Mouse (Mus musculus) lung, adult 18-20 months (tissue): Measurements from ENCODE around the gene Shc3.
A peak's percentile ranks its signal among the peaks of the same experiment; 100 is the strongest.

Source experiments
- DNase-seq, 2 experiments: peaks; one replicate each; pipeline ENCODE4 v3.0.0; 2022; ENCODE audit warnings: mixed read lengths in 2 of 2

The Shc3 gene

DNA sequence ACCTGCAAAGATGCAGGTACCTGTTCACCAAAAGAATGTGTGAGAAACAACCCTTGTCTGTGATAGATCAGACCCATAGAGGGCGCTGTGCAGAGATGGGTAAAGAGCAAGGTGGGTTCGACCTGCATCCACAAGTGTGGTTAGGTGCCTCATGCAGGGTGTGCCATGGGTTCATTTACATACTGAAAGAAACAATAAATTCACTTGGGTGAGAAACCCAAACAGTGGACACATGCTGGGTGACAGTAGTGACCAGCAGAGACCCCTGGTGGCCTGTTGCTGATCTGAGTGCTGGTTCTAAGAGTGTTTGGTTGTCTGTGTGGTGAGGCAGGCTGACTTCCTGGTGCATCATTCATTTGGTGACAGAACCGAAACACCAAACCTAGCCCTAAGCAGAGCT is 155.8 kb downstream of the Shc3 start:
- DNase-seq, result no peak

DNA sequence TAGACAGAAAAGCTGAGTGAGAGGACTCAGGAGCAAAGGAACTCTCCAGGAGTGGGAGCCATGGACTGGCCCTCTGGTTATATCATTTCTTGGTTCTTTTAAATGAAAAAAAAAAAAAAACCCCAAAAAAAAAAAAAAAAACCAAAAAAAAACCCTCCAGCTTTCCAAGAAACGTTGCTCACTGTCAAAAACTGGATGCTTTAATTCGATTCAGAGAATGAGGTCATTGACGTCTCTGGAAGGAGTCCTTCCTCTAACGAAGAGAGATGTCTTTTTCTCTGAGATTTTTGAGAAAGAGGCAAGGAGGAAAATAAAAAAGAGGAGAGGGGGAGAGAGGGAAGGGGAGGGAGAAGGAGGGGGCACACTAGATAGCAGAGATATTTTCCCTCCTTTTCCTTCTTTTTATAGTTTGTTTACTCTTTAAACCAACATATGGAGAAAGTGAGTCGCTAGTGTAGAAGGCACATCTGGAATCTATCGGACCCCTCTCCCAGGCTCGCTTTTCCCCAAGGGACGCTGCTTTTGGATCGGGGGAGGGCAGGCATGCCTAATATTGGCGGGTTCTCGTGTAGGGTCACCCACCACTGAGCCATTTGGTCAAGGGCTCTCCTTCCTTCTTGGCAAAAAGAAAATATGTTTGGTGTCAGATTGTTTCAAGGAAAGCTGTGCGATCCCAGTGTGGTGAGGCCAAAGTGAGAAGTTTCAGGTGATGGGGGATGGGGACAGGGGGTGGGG is 157.4 kb downstream of the Shc3 start:
- DNase-seq, result no peak

DNA sequence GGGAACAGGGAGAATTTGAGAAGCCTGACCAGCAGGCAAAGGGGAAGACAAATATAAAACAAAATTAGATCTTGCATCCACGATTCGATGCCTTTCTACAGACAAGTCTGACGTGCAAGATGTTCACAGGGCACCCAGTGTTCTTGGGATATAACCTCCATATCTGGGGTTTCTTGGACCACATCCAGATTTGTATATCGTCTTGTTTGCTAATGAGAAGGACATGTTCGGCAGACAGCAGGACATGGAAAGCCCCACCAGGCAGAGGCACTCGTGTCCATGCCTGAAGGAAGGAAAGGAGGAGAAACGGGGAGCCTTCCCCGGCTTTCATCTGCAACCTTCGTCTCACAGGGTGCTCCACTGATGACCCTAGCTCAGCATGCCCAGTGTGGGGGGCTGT is 158.0 kb downstream of the Shc3 start:
- no peak for DNase-seq

DNA sequence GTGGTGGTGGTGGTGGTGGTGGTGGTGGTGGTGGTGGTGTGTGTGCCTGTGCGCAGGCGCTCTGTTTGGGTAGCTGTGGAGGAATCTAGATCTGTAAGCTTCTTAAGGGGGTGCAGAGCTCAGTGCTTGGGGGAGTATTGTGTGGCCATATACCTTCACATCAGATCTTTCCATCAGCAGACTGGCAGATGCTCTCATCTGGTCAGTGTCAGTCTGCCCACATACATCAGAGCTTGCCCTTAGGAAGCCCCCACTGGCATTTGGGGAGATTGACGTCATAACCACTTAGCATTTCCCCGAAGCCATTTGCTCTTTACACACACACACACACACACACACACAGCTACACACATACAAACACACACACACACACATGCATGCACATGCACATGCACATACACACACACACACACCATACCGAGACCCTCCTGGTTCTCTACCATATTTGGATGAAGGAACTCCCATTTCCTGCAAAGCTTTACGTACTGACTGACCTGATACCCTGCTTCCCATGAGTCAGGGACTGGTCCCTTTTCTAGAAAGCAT is 159.2 kb downstream of the Shc3 start:
- no peak for DNase-seq

DNA sequence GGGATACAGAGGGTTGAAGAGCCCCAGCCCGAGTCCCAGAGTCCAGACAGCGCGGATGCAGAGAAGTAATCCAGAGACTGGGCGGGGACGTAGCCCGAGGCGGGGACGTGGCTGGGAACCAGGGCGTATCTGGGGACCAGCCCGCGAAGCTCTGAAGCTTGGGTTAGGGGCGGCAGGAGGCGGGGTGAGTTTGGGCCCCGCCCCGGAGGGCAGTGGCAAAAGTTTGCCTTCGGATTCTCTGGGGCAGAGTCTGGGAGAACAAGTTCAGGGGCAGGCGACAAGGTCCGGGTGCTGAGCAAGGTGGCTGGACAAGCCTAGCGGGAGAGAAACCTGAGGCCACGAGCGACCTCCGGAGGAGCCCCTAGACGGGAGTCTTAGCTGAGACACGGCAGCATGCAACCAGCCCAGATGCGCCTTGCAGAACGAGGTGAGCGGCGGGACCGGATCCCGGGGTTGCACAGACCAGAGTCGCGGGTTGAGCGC is 160.7 kb downstream of the Shc3 start, which contains the start of gene S1pr3:
Gene S1pr3, plus strand, starts transcription at position 121 of the 483 bp plus-strand sequence.
- peak; percentile 61 to 62 for DNase-seq

DNA sequence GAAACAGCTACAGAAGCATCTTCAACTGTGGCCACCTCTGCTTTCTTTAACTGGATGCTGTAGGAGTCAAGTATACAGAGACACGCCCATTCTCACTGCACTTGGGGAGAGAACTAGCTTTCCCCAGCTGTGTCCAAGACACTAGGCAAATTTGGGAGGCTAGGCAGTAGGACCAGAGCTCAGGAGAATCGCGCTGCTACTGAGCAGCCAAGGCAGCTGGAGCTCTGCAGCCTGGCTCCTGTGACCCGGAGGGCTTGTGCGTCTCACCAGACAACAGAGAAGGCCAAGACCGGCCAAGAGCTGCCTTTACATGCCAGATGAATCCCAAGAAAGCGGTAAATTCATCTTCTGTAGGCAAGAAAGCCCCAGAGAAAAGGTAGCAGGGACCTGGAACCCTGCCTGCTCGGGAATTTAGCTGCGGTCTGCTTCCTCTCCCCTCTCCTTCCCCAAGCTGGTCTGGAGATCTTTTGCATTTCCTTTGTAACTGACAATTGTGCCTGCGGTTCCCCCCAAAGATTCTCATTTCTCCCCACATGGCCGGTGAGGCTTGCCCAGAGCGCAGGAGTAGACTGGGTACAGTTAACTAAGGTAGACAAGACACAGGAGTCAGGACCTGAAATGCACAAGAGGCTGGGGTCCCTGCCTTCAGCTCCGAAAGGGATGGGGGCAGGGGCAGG is 161.5 kb downstream of the Shc3 start:
- no peak for DNase-seq

DNA sequence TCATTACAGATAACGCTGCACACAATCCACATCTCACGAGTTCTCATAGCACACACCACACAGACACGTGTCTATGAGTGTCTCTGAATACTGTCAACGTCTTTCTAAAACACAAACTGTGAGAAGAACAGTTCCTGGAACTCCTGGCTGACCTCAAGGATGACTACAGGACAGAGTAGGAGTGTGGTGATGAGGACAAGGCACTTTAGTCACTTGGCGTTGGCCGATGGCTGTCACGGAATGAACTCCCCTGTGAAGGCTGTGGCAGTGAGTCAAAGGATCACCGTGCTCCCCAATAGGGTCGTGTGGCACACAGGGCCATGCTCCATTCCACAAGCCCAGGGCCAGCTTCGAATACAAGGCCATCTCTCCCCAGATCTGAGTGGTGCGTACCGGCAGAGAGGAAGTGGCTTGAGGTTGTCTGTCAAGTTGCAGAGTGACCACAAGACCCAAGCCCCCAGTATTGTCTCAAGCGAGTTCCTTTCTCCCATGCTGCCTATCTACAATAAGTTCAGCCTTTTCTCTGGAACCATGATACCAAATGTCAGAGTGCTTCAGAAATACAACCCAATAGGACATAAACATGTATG is 163.4 kb downstream of the Shc3 start:
- DNase-seq, result peak in 1 of 2 experiments; percentile 34

DNA sequence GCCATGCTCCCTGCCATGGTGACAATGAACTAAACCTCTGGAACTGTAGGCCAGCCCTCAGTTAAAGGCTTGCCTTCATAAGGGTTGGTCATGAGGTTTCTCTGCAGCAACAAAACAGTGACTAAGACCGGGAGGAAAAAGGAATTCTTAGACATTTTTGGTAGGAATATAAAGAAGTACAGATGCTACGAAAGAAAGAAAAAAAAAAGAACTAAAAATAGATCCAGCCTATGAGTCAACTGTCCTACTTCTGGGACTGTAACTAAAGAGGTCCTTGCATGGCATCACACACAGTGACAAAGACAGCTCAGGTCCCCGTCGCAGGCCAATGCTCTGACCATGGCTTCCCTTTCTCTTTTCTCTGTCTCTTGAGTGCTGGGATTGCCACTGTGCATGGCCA is 164.7 kb downstream of the Shc3 start:
- no peak for DNase-seq

DNA sequence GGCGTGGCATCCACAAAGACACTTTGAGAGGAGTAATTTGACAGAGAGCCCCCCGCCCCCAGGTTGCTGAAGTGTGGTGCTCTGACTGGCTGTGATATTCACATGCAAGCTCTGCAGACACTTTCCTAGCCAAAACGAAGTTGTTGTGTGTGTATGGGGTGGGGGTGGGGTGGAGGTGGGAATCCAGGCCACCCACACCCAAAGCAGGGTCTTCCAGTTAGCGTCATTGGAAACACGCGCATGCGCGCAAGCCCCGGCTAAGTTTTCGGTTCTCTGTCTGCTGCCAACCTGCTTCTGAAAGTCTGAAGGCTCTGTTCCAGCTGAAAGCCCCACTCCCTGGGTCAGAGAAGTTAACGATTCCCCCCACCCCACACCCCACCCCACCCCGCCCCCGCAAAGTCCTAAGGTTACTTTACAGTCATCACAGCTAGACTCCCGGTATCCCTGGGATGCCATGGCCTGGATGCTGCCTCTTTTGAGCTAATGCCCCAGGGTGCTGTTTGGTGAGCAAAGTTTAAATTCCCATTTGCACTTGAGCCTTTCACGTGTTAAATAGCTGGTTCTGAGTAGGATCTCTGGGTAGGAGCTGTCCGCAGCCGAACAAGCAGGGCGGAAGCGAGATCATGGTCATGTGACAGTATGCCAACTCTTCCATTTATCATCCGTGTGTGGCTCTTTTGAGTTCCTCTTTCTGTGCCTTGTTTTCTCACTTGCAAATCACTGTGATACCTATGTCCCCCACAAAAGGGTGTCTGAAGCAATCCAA is 168.3 kb downstream of the Shc3 start:
- no peak for DNase-seq

DNA sequence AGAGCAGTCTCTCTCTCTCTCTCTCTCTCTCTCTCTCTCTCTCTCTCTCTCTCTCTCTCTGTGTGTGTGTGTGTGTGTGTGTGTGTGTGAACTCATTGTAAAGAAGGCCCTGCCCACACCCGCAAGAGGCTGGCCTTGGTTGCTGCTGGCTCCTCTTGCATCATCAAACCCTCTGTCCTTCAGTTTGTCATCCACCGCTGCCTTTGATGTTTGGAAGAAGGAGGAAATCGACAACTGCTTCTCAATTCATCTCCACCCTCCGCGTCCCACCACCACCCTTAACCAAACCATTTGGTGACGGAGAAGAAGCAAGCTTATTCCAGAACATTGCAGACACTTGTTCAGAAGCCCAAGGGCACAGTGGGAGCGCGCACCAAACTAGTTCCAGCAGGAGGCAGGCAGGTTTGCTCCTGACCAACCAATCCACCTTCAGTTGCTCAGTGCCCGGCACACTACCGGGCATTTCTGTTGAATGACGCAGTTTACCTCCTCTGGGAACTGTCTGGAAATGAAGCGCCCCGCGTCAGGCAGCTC is 169.0 kb downstream of the Shc3 start:
- DNase-seq, result no peak

DNA sequence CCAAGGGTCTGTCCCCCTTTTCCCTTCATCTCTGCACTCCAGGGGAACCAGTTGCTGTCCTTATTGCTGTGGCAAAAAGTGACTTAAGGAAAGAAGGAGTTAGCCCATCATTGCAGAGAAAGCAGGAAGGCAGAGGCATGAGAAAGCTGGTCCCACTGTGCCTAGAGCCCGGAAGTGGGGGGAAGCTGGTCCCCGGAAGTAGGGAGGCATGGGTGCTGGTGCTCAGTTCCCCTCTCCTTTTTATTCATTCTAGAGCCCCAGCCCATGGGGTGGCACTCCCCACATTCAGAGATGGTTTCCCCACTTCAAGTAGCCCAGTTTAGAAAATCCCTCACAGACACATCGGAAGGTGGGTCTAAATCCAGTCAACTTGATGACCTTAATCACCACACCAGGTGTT is 169.7 kb downstream of the Shc3 start:
- no peak for DNase-seq

DNA sequence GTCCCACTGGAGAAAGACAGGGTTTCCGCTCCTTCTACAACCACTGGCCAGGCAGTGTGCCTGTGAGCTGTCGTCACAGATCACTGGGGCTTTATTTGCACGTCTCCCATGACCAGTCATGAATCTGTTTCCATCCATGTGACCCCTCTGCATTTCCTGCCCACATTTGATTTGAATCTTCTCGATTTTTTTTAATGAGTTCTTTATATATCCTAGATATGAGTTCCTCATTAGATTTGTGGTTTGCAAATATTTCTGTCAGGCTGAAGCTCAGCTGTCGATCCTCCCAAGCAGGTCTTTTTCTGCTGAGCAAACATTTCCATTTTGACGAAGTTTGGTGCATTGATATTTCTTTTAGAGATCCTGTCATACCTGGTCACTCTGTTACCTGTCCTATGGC is 171.4 kb downstream of the Shc3 start:
- no peak for DNase-seq

DNA sequence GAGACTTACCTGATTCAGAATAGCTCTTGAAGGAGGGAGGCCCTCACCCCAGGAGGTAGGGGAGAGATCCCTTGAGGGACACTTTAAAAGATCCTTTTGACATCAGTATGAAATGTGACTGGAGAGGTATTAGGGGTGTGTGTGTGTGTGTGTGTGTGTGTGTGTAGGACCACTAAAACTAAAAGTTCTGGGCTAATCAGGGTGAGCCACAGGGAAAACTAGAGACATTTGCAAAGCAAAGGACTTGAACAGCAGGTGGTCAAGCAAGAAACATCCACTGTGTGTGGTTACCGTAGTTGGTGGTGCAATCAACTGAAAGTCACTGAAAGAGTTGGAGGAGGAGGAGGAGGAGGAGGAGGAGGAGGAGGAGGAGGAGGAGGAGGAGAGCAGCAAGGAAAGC is 177.0 kb downstream of the Shc3 start:
- DNase-seq, result no peak

DNA sequence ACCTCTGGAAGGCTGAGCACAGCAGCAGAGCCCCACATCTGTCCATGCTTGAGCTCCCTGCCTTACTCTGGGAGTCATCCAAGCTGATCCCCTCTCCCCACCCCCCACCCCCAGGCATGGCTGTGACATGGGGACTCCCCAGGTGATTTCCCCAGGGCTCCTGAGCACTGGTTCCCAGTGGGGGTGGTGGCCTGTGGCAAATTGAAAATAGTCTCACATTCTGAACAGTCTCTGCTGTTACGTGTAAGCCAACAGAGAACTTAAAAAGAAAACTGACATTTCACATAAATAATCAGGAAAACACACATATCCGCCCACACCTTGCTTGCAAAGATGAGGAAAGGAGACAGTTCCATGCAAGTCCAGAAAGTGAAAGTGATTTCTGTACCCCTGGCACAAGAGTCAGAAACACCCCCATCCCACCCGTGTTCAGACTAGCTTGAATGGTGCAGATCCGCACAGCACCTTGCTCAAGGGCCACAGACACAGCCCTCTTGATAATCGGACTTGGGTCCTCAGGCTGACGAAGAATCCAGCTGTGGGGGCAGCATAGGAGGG is 177.8 kb downstream of the Shc3 start:
- DNase-seq, result no peak

DNA sequence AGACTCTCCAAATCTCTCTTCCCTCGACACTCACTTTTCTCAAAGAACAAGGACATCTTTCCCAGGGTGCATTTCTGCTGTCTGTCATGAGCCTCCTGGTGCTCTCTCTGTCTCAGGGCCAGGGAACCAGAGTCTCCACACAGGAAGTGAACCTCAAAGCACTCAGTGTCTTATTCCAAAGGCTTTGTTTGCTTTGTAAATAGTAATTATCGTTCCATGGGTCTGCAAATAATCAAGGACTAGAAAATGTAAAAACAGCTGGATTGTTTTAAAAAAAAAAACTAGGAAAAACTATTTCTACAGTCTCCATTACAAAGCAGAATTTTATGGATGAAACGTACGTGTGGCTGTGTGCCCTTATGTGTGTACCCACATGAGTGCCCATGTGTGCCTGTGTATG is 178.8 kb downstream of the Shc3 start:
- DNase-seq, result no peak

DNA sequence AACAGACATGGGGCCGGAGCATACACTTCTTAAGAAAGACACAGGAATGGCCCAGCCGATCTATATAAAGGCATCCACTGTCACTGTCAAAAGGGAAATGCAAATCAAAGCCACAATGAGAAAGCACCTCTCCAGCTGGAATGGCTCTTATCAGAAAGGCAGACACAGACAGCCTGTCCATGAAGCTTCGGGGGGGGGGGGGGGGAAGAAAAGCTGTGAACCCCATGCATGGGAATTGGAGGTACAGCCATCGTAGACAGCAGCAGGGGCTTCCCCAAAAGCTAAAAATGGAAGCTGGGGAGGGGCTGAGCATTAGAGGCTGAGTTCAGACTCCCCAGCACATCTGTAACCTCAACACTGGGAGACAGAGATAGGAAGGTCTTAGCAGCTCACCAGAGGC is 181.3 kb downstream of the Shc3 start:
- DNase-seq, result no peak

DNA sequence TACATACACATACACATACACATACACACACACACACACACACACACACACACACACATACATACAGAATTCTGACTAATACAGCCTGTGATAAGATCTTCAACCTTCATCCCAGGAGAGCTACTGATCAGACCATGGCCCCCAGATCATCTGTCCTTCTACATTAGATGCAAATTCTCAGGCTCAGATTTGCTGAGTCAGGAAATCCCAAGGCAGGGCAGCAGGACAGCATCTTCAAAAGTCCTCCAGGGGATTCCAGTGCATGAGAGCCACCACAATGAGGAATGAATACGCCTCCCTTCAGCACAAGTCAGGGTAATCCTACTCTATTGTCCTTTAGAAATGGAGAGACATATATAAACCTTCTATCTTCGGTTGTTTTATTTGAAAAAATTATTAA is 184.3 kb downstream of the Shc3 start:
- DNase-seq, result no peak

DNA sequence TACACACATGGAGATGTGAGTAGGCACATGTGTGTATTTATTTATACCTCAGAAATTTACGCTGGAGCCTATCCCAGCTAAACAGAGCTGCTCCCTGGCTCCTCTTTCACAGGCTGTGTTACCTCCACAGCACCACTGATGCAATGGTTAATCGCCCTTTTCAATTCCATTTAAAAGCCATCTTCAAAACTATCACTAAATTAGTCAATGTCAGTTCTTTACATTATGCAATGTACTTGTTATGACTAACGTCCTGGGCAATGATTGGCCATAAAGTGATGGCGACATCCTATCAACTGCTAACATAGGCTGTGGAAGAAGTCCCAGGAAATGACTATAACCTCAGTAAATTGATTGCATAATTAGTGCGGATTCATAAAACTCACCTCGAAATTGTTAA is 187.7 kb downstream of the Shc3 start:
- no peak for DNase-seq
